Mouse (Mus musculus) heart, postnatal 25 days (tissue): ENCODE results near the gene Olfr314. TPM values are rescaled to one million over a fixed set of nuclear protein-coding genes. Genes with fewer than 3 reads are reported as not detected.
"Not testable (repeated sequence)": the region's sequence is repeated elsewhere in the genome, so short reads cannot be mapped to it uniquely, and the experiment has no call there.

Source experiments
- DNase-seq: peaks from one replicate; pipeline ENCODE4 v3.0.0; 2022; ENCODE audit warnings: low spot score
- intact Hi-C: fragments of 180-260 bp; cut with DNase I; formaldehyde crosslinking; loops from one replicate; pipeline ENCODE4 v1.15.1; 2025
- total RNA-seq, 2 experiments: library from RNA; stranded (reverse); gene quantifications; 2 replicates each; pipeline ENCODE4 v1.2.3; 2021

Olfr314 gene
- total RNA-seq, 2 experiments from 2014 or later = not detected

- intact Hi-C loops, DNase-seq: not testable (repeated sequence)
Observed at GRCm38 (mm10) chr11:58828937-58829336, 46.2 kb downstream of the Olfr314 start, which contains the start of gene Olfr312. TSS of gene Olfr312 (plus strand) at chr11:58829237.

DNA sequence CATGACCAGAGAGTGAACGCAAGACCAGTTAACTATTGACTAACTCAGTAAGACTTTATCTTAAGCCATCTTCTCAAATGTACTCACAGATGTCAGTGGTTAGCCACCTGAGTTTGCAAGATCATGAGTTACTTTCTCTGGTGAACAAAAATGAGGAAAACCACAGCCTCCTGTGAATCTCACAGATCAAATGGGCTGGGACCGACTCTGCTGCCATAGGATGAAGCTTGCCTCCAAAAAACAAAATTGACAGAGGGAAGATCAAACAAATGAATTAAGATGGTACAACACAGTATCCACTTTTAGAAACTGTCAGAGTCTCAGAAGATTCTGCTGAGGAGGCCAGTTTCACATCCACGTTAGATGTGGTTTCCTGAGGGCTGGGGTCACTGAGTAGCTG lies 47.0 kb downstream of the Olfr314 start:
- intact Hi-C loops = no loop called here
- DNase-seq = no peak

DNA sequence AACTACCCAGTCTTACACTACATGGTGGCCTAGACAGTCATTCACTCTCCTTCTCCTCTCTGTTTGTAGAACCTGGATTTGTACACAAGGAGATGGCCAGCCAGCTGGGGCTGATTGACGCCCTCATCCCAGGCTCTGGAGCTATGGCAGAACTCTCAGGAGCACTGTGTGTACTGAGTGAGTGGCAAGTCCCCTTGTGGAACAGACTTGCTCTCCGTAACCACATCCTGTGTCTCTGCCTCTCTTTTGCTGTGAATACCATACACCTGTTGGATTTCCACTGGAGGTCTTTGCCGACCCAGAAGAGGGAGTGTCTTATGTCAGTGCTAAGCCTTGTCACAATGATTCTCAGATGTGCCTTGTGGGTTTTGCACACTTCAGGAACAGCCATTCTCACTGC lies 49.8 kb downstream of the Olfr314 start:
- intact Hi-C loops, DNase-seq: not testable (repeated sequence)

Other genes with a start within 250 kb of the Olfr314 start
- not detected for gene Olfr330, start 248.1 kb upstream of the Olfr314 start, total RNA-seq
- gene Olfr329-ps, start 236.5 kb upstream of the Olfr314 start, total RNA-seq = not detected
- not detected for gene Olfr328, start 227.3 kb upstream of the Olfr314 start, total RNA-seq
- gene Olfr224, start 212.4 kb upstream of the Olfr314 start, total RNA-seq = not detected
- gene Olfr325, start 205.2 kb upstream of the Olfr314 start, total RNA-seq = not detected
- not detected for gene Olfr324, start 187.8 kb upstream of the Olfr314 start, total RNA-seq
- gene 2210407C18Rik, start 166.9 kb upstream of the Olfr314 start, total RNA-seq = 10 to 100 TPM in 1 of 2 experiments, 1 to 10 TPM in 1; 8.1 to 18.7 TPM
- gene Olfr323, start 152.5 kb upstream of the Olfr314 start, total RNA-seq = not detected
- under 1 TPM in 1 of 2 experiments, not detected in 1; 0.10 TPM for gene Trim58, start 142.5 kb upstream of the Olfr314 start, total RNA-seq
- not detected for gene Olfr322, start 124.2 kb upstream of the Olfr314 start, total RNA-seq
- gene Olfr320, start 101.9 kb upstream of the Olfr314 start, total RNA-seq = not detected
- not detected for gene Olfr319, start 83.8 kb upstream of the Olfr314 start, total RNA-seq
- not detected for gene Olfr318, start 58.9 kb upstream of the Olfr314 start, total RNA-seq
- gene Olfr317, start 43.7 kb upstream of the Olfr314 start, total RNA-seq = not detected
- not detected for gene Olfr316, start 30.2 kb upstream of the Olfr314 start, total RNA-seq
- gene Olfr315, start 9.8 kb upstream of the Olfr314 start, total RNA-seq = not detected
- gene Fam183b, start 19.0 kb downstream of the Olfr314 start, total RNA-seq = not detected
- not detected for gene Olfr313, start 32.0 kb downstream of the Olfr314 start, total RNA-seq
- not detected for gene Olfr312, start 46.3 kb downstream of the Olfr314 start, total RNA-seq
- not detected for gene Olfr311, start 56.3 kb downstream of the Olfr314 start, total RNA-seq
- gene Gm12258, start 64.2 kb downstream of the Olfr314 start, total RNA-seq = 1 to 10 TPM; 2.1 to 2.3 TPM
- 1 to 10 TPM; 1.4 to 2.3 TPM for gene 2810021J22Rik, start 84.3 kb downstream of the Olfr314 start, total RNA-seq
- 1 to 10 TPM; 3.4 to 4.1 TPM for gene Zfp39, start 121.3 kb downstream of the Olfr314 start, total RNA-seq
- gene Btnl10, start 135.0 kb downstream of the Olfr314 start, total RNA-seq = not detected
- 100 to 1,000 TPM; 163 to 167 TPM for gene Rnf187, start 156.0 kb downstream of the Olfr314 start, total RNA-seq
- 1 to 10 TPM; 1.8 to 2.3 TPM for gene Hist3h2ba, start 166.0 kb downstream of the Olfr314 start, total RNA-seq
- 10 to 100 TPM; 17.1 to 21.3 TPM for gene Hist3h2a, start 171.7 kb downstream of the Olfr314 start, total RNA-seq
- under 1 TPM; 0.10 to 0.17 TPM for gene Trim17, start 171.7 kb downstream of the Olfr314 start, total RNA-seq
- gene Trim11, start 195.1 kb downstream of the Olfr314 start, total RNA-seq = 10 to 100 TPM; 14.8 to 15.5 TPM